Comparison of ENCODE assay signal across 8 mouse cellular contexts in genomic region chr3:104992709-104993388, GRCm38 (mm10). TPM values are rescaled to one million over a fixed set of nuclear protein-coding genes. Genes with fewer than 3 reads are reported as not detected.
DNase-seq lines count a peak whose midpoint lies in the region; ATAC-seq lines count a peak whose summit lies in the region.

No protein-coding gene starts in this region.

- H3K9ac ChIP-seq in intestine, embryonic 16.5 days (ENCODE audit: low read depth, low read length) = no peak overlapping the region

- peak; percentile 87 for ATAC-seq in intestine, embryonic 16.5 days

- H3K4me2 ChIP-seq in intestine, embryonic 16.5 days (ENCODE audit: low read depth, low read length) = 0 out of 2 replicates have a peak overlapping the region, but pooled peaks have one; percentile 14

- no peak overlapping the region for H3K27ac ChIP-seq in embryonic facial prominence, embryonic 10.5 days (replicated peaks)
- no peak overlapping the region for H3K27ac ChIP-seq in intestine, embryonic 16.5 days (ENCODE audit: low read length)
- H3K27ac ChIP-seq in midbrain, embryonic 10.5 days (replicated peaks) = no peak overlapping the region

- no peaks in the 10 kb centered on the region for H3K36me3 ChIP-seq in embryonic facial prominence, embryonic 10.5 days (replicated peaks)
- H3K36me3 ChIP-seq in intestine, embryonic 16.5 days (ENCODE audit: control insufficient read depth, insufficient read depth, low read length) = no peaks in the 10 kb centered on the region
- H3K36me3 ChIP-seq in midbrain, embryonic 10.5 days = no peaks in the 10 kb centered on the region

- H3K4me1 ChIP-seq in embryonic facial prominence, embryonic 10.5 days = peaks cover 23% of the 10 kb centered on the region
- H3K4me1 ChIP-seq in intestine, embryonic 16.5 days (ENCODE audit: control insufficient read depth, insufficient read depth, low read length) = peaks cover 10% of the 10 kb centered on the region
- peaks cover 8% of the 10 kb centered on the region for H3K4me1 ChIP-seq in midbrain, embryonic 10.5 days

- intact Hi-C loops in left cerebral cortex, postnatal 25 days (cut with DNase I) = loop anchor here (1.0 kb wide), 1 partner anchor 66 kb away; no protein-coding TSS in a partner anchor

- no peaks in the 10 kb centered on the region for H3K27me3 ChIP-seq in embryonic facial prominence, embryonic 10.5 days (replicated peaks; ENCODE audit: low read depth, poor library complexity, severe bottlenecking)
- H3K27me3 ChIP-seq in intestine, embryonic 16.5 days (replicated peaks; ENCODE audit: control insufficient read depth, insufficient read depth, low read length) = no peaks in the 10 kb centered on the region
- peaks cover 38% of the 10 kb centered on the region; the same call in 1 of the 2 replicates for H3K27me3 ChIP-seq in midbrain, embryonic 10.5 days (ENCODE audit: low read depth, poor library complexity, severe bottlenecking)

- no peaks in the 10 kb centered on the region for H3K9me3 ChIP-seq in embryonic facial prominence, embryonic 10.5 days
- no peaks in the 10 kb centered on the region for H3K9me3 ChIP-seq in intestine, embryonic 16.5 days (ENCODE audit: control insufficient read depth, low read length)
- H3K9me3 ChIP-seq in midbrain, embryonic 10.5 days (replicated peaks) = no peaks in the 10 kb centered on the region

- 13% methylated on average over 23 of the region's 23 CpGs for WGBS in embryonic facial prominence, embryonic 10.5 days
- WGBS in intestine, embryonic 16.5 days = 13% methylated on average over 23 of the region's 23 CpGs
- 15% methylated on average over 23 of the region's 23 CpGs for WGBS in midbrain, embryonic 10.5 days

- H3K4me3 ChIP-seq in embryonic facial prominence, embryonic 10.5 days = no peak overlapping the region
- H3K4me3 ChIP-seq in intestine, embryonic 16.5 days (ENCODE audit: low read length) = no peak overlapping the region
- H3K4me3 ChIP-seq in midbrain, embryonic 10.5 days = no peak overlapping the region

- DNase-seq in adrenal gland, postnatal 10 days = peak; percentile 96
- peak; percentile 88 for DNase-seq in embryonic facial prominence, embryonic 10.5 days (ENCODE audit: low spot score)
- DNase-seq in gonadal fat pad, adult 2 months (ENCODE audit: low read depth) = peak; percentile 41
- DNase-seq in left cerebral cortex, postnatal 25 days (ENCODE audit: low spot score in 2 of 2) = peak; percentile 88 to 93
- DNase-seq in midbrain, embryonic 10.5 days (ENCODE audit: low spot score) = peak; percentile 85
- peak; percentile 82 for DNase-seq in right cerebral cortex, postnatal 36 days (ENCODE audit: low spot score in 2 of 2)
- peak; percentile 78 to 89 for DNase-seq in urinary bladder, postnatal 4 days (ENCODE audit: low spot score in 2 of 2)

RNA-seq across cellular contexts. Expression of gene Wnt2b, which starts 31.1 kb away (rescaled TPM):
- total RNA-seq in adrenal gland, postnatal 10 days (2021) = 10 to 100 TPM in 1 of 2 experiments, 1 to 10 TPM in 1; 9.8 to 11.0 TPM
- 0.50 and 0.66 TPM in 2 replicates for polyA plus RNA-seq in embryonic facial prominence, embryonic 10.5 days (2016; fragmentation: Nextera tagmentation; extraction: Ambion mirVana)
- polyA plus RNA-seq in gonadal fat pad, adult 2 months (2012; rRNA removed) = 4.4 and 5.6 TPM in 2 replicates
- polyA plus RNA-seq in intestine, embryonic 16.5 days (2015; fragmentation: Nextera tagmentation; extraction: Ambion mirVana) = 1.3 and 1.5 TPM in 2 replicates
- 1 to 10 TPM; 2.5 to 2.8 TPM for total RNA-seq in left cerebral cortex, postnatal 25 days (2021)
- polyA plus RNA-seq in midbrain, embryonic 10.5 days (2016; fragmentation: Nextera tagmentation; extraction: Ambion mirVana) = 1.3 and 1.4 TPM in 2 replicates

Comparison
In these comparisons a context has a peak if more than half of its experiments do, and no peak if none do; other contexts are left out.
1. DNase-seq: peak in every context shown above with its lines; median percentile 96 in adrenal gland, postnatal 10 days; 90 in left cerebral cortex, postnatal 25 days; 88 in embryonic facial prominence, embryonic 10.5 days; 85 in midbrain, embryonic 10.5 days; 84 in urinary bladder, postnatal 4 days; 82 in right cerebral cortex, postnatal 36 days; 41 in gonadal fat pad, adult 2 months.